Mouse (Mus musculus): Measurements from ENCODE around the gene Trp53rkb. TPM values are rescaled to one million over a fixed set of nuclear protein-coding genes. Genes with fewer than 3 reads are reported as not detected.

Trp53rkb gene
- polyA plus RNA-seq, 1 experiment from 2014 or later = 4.3 TPM

GRCm38 (mm10) chr2:166834796-166835195, 42.5 kb downstream of the Trp53rkb start:
- Histone ChIP-seq H3K4me1 (ENCODE audit: control insufficient read depth, insufficient read depth, low read length) (no peaks in the 10 kb centered on the region), H3K36me3 (ENCODE audit: control insufficient read depth, insufficient read depth) (peaks cover 29% of the 10 kb centered on the region), H3K4me2 (ENCODE audit: low read depth, low read length) (no peak overlapping the region), H3K9ac (ENCODE audit: low read length) (no peak overlapping the region), H3K27ac (ENCODE audit: low read length) (no peak overlapping the region), H3K9me3 (replicated peaks; ENCODE audit: control insufficient read depth, low read length) (no peaks in the 10 kb centered on the region), H3K27me3 (ENCODE audit: control insufficient read depth, insufficient read depth, low read length) (no peaks in the 10 kb centered on the region), H3K4me3 (ENCODE audit: low read length) (no peak overlapping the region)
- no peak for ATAC-seq (replicated peaks; ENCODE audit: extremely low read depth, insufficient read depth, low FRiP score)
- WGBS = 89% methylated on average over 4 of the region's 4 CpGs

GRCm38 (mm10) chr2:166835581-166835980, 43.2 kb downstream of the Trp53rkb start:
- 63% methylated on average over 5 of the region's 5 CpGs for WGBS
- Histone ChIP-seq H3K9me3 (replicated peaks; ENCODE audit: control insufficient read depth, low read length) (no peaks in the 10 kb centered on the region), H3K4me1 (ENCODE audit: control insufficient read depth, insufficient read depth, low read length) (no peaks in the 10 kb centered on the region), H3K9ac (ENCODE audit: low read length) (no peak overlapping the region), H3K36me3 (ENCODE audit: control insufficient read depth, insufficient read depth) (peaks cover 30% of the 10 kb centered on the region), H3K4me2 (ENCODE audit: low read depth, low read length) (no peak overlapping the region), H3K27me3 (ENCODE audit: control insufficient read depth, insufficient read depth, low read length) (no peaks in the 10 kb centered on the region), H3K27ac (ENCODE audit: low read length) (no peak overlapping the region), H3K4me3 (ENCODE audit: low read length) (no peak overlapping the region)
- ATAC-seq (replicated peaks; ENCODE audit: extremely low read depth, insufficient read depth, low FRiP score) = no peak

- no peak overlapping the region for H3K27ac ChIP-seq (ENCODE audit: low read length)
- H3K4me3 ChIP-seq (ENCODE audit: low read length) = no peak overlapping the region
- H3K4me1 ChIP-seq (ENCODE audit: control insufficient read depth, insufficient read depth, low read length) = no peaks in the 10 kb centered on the region
- peaks cover 26% of the 10 kb centered on the region for H3K36me3 ChIP-seq (ENCODE audit: control insufficient read depth, insufficient read depth)
- H3K27me3 ChIP-seq (ENCODE audit: control insufficient read depth, insufficient read depth, low read length) = no peaks in the 10 kb centered on the region
- no peak overlapping the region for H3K9ac ChIP-seq (ENCODE audit: low read length)
- H3K4me2 ChIP-seq (ENCODE audit: low read depth, low read length) = no peak overlapping the region
- no peaks in the 10 kb centered on the region for H3K9me3 ChIP-seq (replicated peaks; ENCODE audit: control insufficient read depth, low read length)
- WGBS = 87% methylated on average over 4 of the region's 4 CpGs
- ATAC-seq (replicated peaks; ENCODE audit: extremely low read depth, insufficient read depth, low FRiP score) = no peak
Observed at GRCm38 (mm10) chr2:166841813-166842212, 49.5 kb downstream of the Trp53rkb start.

Other genes with a start within 250 kb of the Trp53rkb start
- 9.9 and 11.6 TPM in 2 replicates for gene Prex1, start 78.7 kb upstream of the Trp53rkb start, polyA plus RNA-seq (2015; fragmentation: Nextera tagmentation; extraction: Ambion mirVana)
- gene Arfgef2, start 13.1 kb downstream of the Trp53rkb start, polyA plus RNA-seq (2015; fragmentation: Nextera tagmentation; extraction: Ambion mirVana) = 6.2 TPM in 2 replicates
- 81.0 and 86.5 TPM in 2 replicates for gene Cse1l, start 113.5 kb downstream of the Trp53rkb start, polyA plus RNA-seq (2015; fragmentation: Nextera tagmentation; extraction: Ambion mirVana)
- gene Stau1, start 203.8 kb downstream of the Trp53rkb start, polyA plus RNA-seq (2015; fragmentation: Nextera tagmentation; extraction: Ambion mirVana) = 56.8 and 57.1 TPM in 2 replicates
- gene Ddx27, start 222.7 kb downstream of the Trp53rkb start, polyA plus RNA-seq (2015; fragmentation: Nextera tagmentation; extraction: Ambion mirVana) = 30.2 and 33.0 TPM in 2 replicates

All from heart, embryonic 16.5 days (tissue).